Mouse (Mus musculus): ENCODE data around the gene A630001G21Rik.

DNA sequence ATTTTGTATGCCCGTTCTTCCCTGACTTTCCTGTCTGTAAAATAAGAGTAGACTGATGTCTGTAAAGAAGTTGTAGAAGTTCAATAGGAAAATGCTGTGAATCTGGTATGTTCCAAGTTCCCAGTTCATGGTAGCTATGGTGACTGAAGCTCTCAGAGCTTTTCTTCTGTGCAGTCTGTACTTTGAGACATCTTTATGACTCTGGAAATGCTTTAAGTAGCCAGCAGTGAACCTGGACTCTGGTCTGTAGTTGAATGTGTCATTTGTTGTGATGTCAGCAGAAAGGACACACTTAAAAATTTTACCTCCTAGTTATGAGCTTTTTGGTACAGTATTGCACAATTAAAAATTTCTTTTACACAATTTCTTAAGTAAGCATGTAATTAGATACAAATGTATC is 24.1 kb upstream of the A630001G21Rik start:
- TF ChIP-seq POLR2AphosphoS2 (IDR thresholded peaks at IDR 0.05; ENCODE audit: insufficient read length, low read depth) = no peak
- no peak for TF ChIP-seq POLR2A (IDR thresholded peaks at IDR 0.05; ENCODE audit: insufficient read length, low read depth)
- no peak for TF ChIP-seq MYOG (IDR thresholded peaks at IDR 0.05; ENCODE audit: control insufficient read depth in 1 of 3, insufficient read depth in 1 of 3, insufficient read length in 2 of 3, low read depth in 2 of 3)
- TF ChIP-seq TCF12 (IDR thresholded peaks at IDR 0.05; ENCODE audit: insufficient read depth, poor library complexity, severe bottlenecking) = no peak
- no peak for TF ChIP-seq E2F4 (IDR thresholded peaks at IDR 0.05; ENCODE audit: insufficient read depth)
- TF ChIP-seq MAX (IDR thresholded peaks at IDR 0.05; ENCODE audit: low read depth) = no peak
- TF ChIP-seq MYOD1 (IDR thresholded peaks at IDR 0.05; ENCODE audit: control insufficient read depth in 1 of 3, insufficient read length in 2 of 3, low read depth in 2 of 3) = no peak
- TF ChIP-seq SRF (IDR thresholded peaks at IDR 0.05; ENCODE audit: control insufficient read depth, insufficient read length, low read depth) = no peak
- no peak for TF ChIP-seq TCF3 (IDR thresholded peaks at IDR 0.05; ENCODE audit: insufficient read length, low read depth)
- TF ChIP-seq USF1 (IDR thresholded peaks at IDR 0.05; ENCODE audit: low read depth) = no peak
- no peak for TF ChIP-seq CEBPB (IDR thresholded peaks at IDR 0.05; ENCODE audit: insufficient read depth, poor library complexity, severe bottlenecking)

Measured in myocyte (in vitro differentiated cells).